Mouse (Mus musculus): Measurements from ENCODE around the gene Celsr2. TPM values are rescaled to one million over a fixed set of nuclear protein-coding genes. Genes with fewer than 3 reads are reported as not detected.

Gene Celsr2
- polyA plus RNA-seq, 1 experiment from 2014 or later, result 52.0 TPM

DNA sequence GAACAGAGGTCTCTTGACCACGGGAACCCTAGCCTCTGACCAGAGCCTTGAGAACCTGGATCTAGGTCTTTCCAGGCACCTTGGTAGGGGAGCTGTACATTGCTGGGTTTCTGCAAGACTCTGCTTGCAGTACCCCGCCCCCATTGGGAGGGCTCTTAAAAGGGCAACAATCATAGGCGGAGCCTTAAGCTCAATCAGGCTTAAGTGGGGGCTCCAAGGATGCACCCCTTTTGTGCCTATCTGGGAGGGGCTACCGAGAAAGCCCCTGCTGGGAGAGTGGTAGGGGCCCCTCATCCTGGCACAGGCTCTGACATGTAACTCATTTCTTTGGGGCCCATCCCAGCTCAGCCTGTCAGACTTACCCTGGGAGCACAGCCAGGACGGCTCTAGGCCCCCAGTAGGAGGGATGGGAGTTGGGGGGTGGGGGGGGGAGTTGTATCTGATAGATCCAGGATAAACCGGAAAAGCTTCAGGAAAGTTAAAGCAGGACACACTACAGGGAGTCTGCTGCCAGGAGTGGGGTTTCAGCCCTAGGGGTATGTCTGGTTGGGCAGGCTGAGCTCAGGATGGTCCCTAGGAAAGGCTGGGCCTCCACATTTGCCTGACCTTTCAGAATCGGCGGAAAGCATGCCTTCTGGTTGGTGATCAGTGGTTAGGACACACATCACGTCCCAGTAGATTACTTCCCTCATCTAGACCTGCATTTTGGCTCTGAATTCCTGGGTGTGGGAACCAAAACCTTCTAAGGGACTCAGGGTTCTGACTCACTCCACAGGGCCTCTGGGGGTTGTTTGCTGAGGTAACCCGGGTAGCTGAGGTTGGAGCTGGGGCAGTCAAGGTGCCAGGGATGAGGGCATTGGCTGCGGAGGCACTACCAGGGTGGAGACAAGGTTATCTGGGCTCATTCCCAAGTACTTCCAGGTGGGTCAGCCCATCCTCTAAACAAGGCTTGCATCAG lies 8.8 kb upstream of the Celsr2 start:
- DNase-seq (ENCODE audit: low spot score) (peak; percentile 63), ATAC-seq (replicated peaks; ENCODE audit: low FRiP score) (peak; percentile 71)
- 20% methylated on average over 11 of the region's 11 CpGs for WGBS
- peak overlapping the region; percentile 40 for H3K4me2 ChIP-seq (ENCODE audit: low read depth, low read length, severe bottlenecking)
- H3K9me3 ChIP-seq (ENCODE audit: control insufficient read depth, low read length), result no peaks in the 10 kb centered on the region
- H3K9ac ChIP-seq (ENCODE audit: low read length), result peak overlapping the region; percentile 59
- H3K4me1 ChIP-seq (replicated peaks; ENCODE audit: control insufficient read depth, insufficient read depth, low read length), result peaks cover 20% of the 10 kb centered on the region
- peak overlapping the region; percentile 10; the same call in 1 of the 2 replicates for H3K4me3 ChIP-seq (ENCODE audit: low read depth, low read length)
- H3K27ac ChIP-seq (ENCODE audit: low read depth, low read length), result peak overlapping the region; percentile 66
- H3K27me3 ChIP-seq (ENCODE audit: control insufficient read depth, insufficient read depth, low read length), result no peaks in the 10 kb centered on the region
- H3K36me3 ChIP-seq (ENCODE audit: control insufficient read depth, insufficient read depth, low read length), result peaks cover 13% of the 10 kb centered on the region; the same call in 1 of the 2 replicates

DNA sequence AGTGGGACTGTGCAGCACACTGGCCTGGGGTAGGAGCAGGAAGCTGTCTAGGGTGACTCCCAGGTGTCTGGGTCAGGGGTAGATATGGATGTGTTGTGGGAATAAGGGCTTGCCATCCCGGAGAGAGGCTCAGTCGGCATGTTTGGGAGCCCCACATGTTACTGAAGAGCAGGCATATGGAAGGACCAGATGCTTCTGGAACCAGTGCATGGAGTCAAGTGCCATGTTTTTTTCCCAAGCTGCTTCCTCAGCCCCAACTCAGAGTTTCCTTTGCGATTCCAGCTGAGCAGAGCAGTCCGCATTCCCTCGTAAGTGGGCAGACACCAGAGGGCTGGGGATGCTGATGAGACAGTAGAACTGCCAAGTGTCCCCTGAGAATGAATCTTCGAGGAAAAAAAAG lies 7.7 kb upstream of the Celsr2 start:
- no peak overlapping the region for H3K4me2 ChIP-seq (ENCODE audit: low read depth, low read length, severe bottlenecking)
- H3K36me3 ChIP-seq (ENCODE audit: control insufficient read depth, insufficient read depth, low read length), result peaks cover 5% of the 10 kb centered on the region; the same call in 1 of the 2 replicates
- H3K27ac ChIP-seq (ENCODE audit: low read depth, low read length), result no peak overlapping the region
- H3K4me3 ChIP-seq (ENCODE audit: low read depth, low read length), result no peak overlapping the region
- no peaks in the 10 kb centered on the region for H3K9me3 ChIP-seq (ENCODE audit: control insufficient read depth, low read length)
- H3K4me1 ChIP-seq (replicated peaks; ENCODE audit: control insufficient read depth, insufficient read depth, low read length), result peaks cover 20% of the 10 kb centered on the region
- WGBS, result 49% methylated on average over 6 of the region's 6 CpGs
- H3K27me3 ChIP-seq (ENCODE audit: control insufficient read depth, insufficient read depth, low read length), result no peaks in the 10 kb centered on the region
- DNase-seq (ENCODE audit: low spot score), result no peak
- ATAC-seq (replicated peaks; ENCODE audit: low FRiP score), result no peak
- no peak overlapping the region; the same call in 1 of the 2 replicates for H3K9ac ChIP-seq (ENCODE audit: low read length)

DNA sequence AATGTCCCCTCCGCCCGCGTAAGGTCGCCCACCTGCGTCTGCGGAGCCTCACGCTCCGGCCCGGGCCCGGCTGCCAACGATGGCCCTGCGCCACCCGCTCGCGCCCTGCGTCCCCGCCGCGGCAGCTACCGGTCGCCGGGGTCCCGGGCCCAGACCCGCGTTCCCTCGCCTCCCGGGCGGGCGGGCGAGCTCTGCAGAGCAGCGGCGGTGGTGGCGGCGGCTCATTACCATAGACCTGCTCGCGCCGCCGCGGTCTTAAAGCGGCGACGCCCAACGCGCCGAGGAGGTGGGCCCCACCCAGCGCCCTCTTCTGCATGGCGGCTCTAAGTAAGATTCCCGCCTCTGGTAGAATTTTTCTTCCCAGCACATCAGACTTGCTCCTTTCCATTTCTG lies 475 bp upstream of the Celsr2 start:
- H3K4me3 ChIP-seq (ENCODE audit: low read depth, low read length), result peak overlapping the region; percentile 88
- WGBS, result under 1% methylated on average over 38 of the region's 48 CpGs
- peaks cover 4% of the 10 kb centered on the region; the same call in 1 of the 2 replicates for H3K27me3 ChIP-seq (ENCODE audit: control insufficient read depth, insufficient read depth, low read length)
- H3K36me3 ChIP-seq (ENCODE audit: control insufficient read depth, insufficient read depth, low read length), result peaks cover 26% of the 10 kb centered on the region
- peaks cover 20% of the 10 kb centered on the region for H3K4me1 ChIP-seq (replicated peaks; ENCODE audit: control insufficient read depth, insufficient read depth, low read length)
- peaks cover 22% of the 10 kb centered on the region for H3K9me3 ChIP-seq (ENCODE audit: control insufficient read depth, low read length)
- peak overlapping the region; percentile 95 for H3K9ac ChIP-seq (ENCODE audit: low read length)
- peak overlapping the region; percentile 81 for H3K27ac ChIP-seq (ENCODE audit: low read depth, low read length)
- ATAC-seq (replicated peaks; ENCODE audit: low FRiP score) (peak; percentile 85), DNase-seq (ENCODE audit: low spot score) (peak; percentile 93)
- peak overlapping the region; percentile 81 for H3K4me2 ChIP-seq (ENCODE audit: low read depth, low read length, severe bottlenecking)

DNA sequence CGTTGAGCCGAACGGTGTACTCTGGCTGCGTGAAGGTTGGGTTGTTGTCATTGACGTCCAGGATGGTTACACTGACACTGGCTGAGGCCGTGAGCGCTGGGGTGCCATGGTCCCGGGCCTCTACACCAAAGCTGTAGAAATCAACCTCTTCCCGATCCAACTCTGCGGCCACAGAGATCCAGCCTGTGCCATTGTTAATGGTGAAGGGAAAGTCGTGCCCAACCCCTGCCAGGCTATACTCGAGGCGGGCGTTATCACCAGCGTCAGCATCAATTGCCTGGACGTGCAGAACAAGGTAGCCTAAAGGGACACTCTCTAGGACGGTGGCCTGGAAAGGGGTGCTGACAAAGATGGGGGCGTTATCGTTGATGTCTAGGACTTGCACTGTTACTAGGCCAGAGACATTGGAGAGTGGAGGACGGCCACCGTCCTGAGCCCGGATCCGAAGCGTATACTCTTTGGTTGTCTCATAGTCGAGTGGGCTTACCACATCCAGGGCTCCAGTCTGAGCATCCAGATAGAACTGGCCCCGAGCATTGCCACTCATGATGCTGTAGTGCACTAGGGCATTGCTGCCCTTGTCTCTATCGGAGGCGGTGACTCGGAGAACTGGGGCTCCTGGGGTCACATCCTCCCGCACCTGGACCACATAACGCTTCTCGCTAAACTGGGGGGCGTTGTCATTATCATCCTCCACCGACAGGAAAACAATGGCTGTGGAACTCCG lies 1.6 kb downstream of the Celsr2 start:
- WGBS, result 97% methylated on average over 35 of the region's 35 CpGs
- Histone ChIP-seq H3K27me3 (ENCODE audit: control insufficient read depth, insufficient read depth, low read length) (peaks cover 4% of the 10 kb centered on the region; the same call in 1 of the 2 replicates), H3K36me3 (ENCODE audit: control insufficient read depth, insufficient read depth, low read length) (peaks cover 29% of the 10 kb centered on the region), H3K4me2 (ENCODE audit: low read depth, low read length, severe bottlenecking) (no peak overlapping the region), H3K27ac (ENCODE audit: low read depth, low read length) (no peak overlapping the region), H3K4me1 (replicated peaks; ENCODE audit: control insufficient read depth, insufficient read depth, low read length) (peaks cover 28% of the 10 kb centered on the region), H3K4me3 (ENCODE audit: low read depth, low read length) (no peak overlapping the region), H3K9ac (ENCODE audit: low read length) (no peak overlapping the region), H3K9me3 (ENCODE audit: control insufficient read depth, low read length) (peaks cover 22% of the 10 kb centered on the region)
- DNase-seq (ENCODE audit: low spot score), result peak; percentile 50
- no peak for ATAC-seq (replicated peaks; ENCODE audit: low FRiP score)

DNA sequence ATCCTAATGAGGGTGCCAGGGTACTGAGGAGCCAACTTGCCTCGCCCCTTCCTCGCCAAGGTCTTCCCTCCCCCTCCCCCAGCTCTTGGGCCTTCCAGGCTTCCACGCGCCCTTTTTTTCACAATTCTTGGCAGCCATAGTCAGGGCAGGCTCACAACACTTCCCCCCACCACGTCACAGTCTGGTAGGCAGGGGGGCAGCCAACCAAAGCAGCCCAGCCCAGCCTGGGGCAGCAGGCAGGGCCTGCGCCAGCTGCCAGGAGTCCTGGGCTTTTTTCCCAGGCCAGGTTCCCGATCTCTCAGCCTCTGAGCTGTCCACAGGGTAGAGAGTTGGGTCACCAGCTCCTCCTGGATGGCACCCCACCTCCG lies 3.6 kb downstream of the Celsr2 start:
- Histone ChIP-seq H3K27ac (ENCODE audit: low read depth, low read length) (peak overlapping the region; percentile 90), H3K27me3 (ENCODE audit: control insufficient read depth, insufficient read depth, low read length) (peaks cover 4% of the 10 kb centered on the region; the same call in 1 of the 2 replicates), H3K4me2 (ENCODE audit: low read depth, low read length, severe bottlenecking) (peak overlapping the region; percentile 55), H3K4me3 (ENCODE audit: low read depth, low read length) (peak overlapping the region; percentile 24), H3K36me3 (ENCODE audit: control insufficient read depth, insufficient read depth, low read length) (peaks cover 31% of the 10 kb centered on the region), H3K9me3 (ENCODE audit: control insufficient read depth, low read length) (peaks cover 22% of the 10 kb centered on the region), H3K9ac (ENCODE audit: low read length) (peak overlapping the region; percentile 80), H3K4me1 (replicated peaks; ENCODE audit: control insufficient read depth, insufficient read depth, low read length) (peaks cover 28% of the 10 kb centered on the region)
- ATAC-seq (replicated peaks; ENCODE audit: low FRiP score) (peak; percentile 28; the same call in 1 of the 2 replicates), DNase-seq (ENCODE audit: low spot score) (peak; percentile 66)
- WGBS, result 48% methylated on average over 8 of the region's 8 CpGs

DNA sequence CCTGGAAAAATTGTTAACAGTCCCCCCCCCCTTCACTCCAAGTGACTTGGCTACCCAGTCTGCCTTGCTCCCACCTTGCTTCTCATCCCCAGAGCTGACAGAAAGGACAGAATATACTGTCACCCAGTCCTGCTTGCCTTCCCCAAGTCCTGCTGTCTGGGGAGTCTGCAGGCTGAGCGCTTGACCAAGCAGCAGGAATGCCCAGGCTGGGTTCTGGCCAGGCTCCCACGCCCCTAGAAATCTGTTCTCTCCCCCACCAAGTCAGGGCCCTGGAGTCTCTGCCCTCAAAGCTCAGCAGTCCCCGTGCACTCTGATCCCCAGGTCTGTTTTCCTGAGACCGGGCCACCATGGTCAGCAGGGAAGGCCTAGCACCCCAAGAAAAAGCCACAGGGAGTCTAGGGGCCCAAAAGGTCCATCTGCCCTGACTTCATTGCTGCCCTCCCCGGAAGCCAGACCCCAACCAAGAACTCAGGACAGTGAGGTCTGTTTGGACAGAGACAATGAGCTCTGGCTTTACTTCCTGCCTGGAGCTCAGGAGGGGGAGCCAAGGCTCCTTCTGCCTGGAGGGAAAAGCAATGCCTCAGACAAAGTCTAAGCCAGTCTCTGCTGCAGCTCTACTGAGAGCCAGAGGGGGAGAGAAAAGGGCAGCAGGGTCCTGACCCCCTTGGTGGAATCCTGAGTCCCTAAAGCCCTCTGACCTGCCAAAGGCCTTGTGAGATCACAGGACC lies 4.2 kb downstream of the Celsr2 start:
- Histone ChIP-seq H3K4me3 (ENCODE audit: low read depth, low read length) (peak overlapping the region; percentile 24), H3K4me1 (replicated peaks; ENCODE audit: control insufficient read depth, insufficient read depth, low read length) (peaks cover 32% of the 10 kb centered on the region), H3K36me3 (ENCODE audit: control insufficient read depth, insufficient read depth, low read length) (peaks cover 35% of the 10 kb centered on the region), H3K27me3 (ENCODE audit: control insufficient read depth, insufficient read depth, low read length) (no peaks in the 10 kb centered on the region), H3K9ac (ENCODE audit: low read length) (peak overlapping the region; percentile 80), H3K4me2 (ENCODE audit: low read depth, low read length, severe bottlenecking) (peak overlapping the region; percentile 55), H3K27ac (ENCODE audit: low read depth, low read length) (peak overlapping the region; percentile 90), H3K9me3 (ENCODE audit: control insufficient read depth, low read length) (peaks cover 22% of the 10 kb centered on the region)
- ATAC-seq (replicated peaks; ENCODE audit: low FRiP score) (no peak), DNase-seq (ENCODE audit: low spot score) (peak; percentile 59)
- 22% methylated on average over 5 of the region's 5 CpGs for WGBS

DNA sequence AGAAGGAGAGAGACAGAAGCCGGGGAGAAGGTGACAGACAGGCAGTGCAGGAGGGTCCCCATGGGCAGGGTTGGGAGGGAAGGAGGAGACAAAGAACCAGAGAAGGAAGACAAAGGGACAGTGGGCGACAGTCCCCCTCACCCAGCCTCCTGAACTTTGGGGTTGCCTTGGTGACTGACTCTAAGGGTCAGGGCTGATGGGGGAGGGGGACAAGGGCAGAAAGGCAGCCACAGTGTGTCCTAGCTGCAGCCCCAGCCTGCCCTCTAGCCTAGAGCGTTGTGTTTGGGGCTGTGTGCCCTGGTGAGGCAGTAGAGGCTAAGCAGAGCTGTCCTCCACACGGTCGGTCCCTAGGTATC lies 5.0 kb downstream of the Celsr2 start:
- Histone ChIP-seq H3K4me3 (ENCODE audit: low read depth, low read length) (peak overlapping the region; percentile 24), H3K4me1 (replicated peaks; ENCODE audit: control insufficient read depth, insufficient read depth, low read length) (peaks cover 37% of the 10 kb centered on the region), H3K9me3 (ENCODE audit: control insufficient read depth, low read length) (peaks cover 22% of the 10 kb centered on the region), H3K27me3 (ENCODE audit: control insufficient read depth, insufficient read depth, low read length) (no peaks in the 10 kb centered on the region), H3K36me3 (ENCODE audit: control insufficient read depth, insufficient read depth, low read length) (peaks cover 35% of the 10 kb centered on the region), H3K9ac (ENCODE audit: low read length) (peak overlapping the region; percentile 80), H3K27ac (ENCODE audit: low read depth, low read length) (peak overlapping the region; percentile 90), H3K4me2 (ENCODE audit: low read depth, low read length, severe bottlenecking) (peak overlapping the region; percentile 55)
- 4% methylated on average over 5 of the region's 5 CpGs for WGBS
- peak; percentile 46 for ATAC-seq (replicated peaks; ENCODE audit: low FRiP score)
- peak; percentile 65 for DNase-seq (ENCODE audit: low spot score)
